Mouse (Mus musculus) heart, postnatal 0 days (tissue): ENCODE results near the gene Als2cr12.

Experiments
- CTCF ChIP-seq: IDR thresholded peaks from 2 replicates; pipeline ENCODE4 v1.5.1; 2016; ENCODE audit warnings: antibody characterized with exemption, control low read depth, low read depth
- EP300 ChIP-seq: IDR thresholded peaks from 2 replicates; pipeline ENCODE4 v1.6.1; 2016; ENCODE audit warnings: antibody characterized with exemption, low read depth

GRCm38 (mm10) chr1:58744645-58745044 is 48.9 kb upstream of the Als2cr12 start:
- TF ChIP-seq EP300 (no peak), CTCF (no peak)
